Mouse (Mus musculus): Measurements from ENCODE around the gene Gm10203. TPM values are rescaled to one million over a fixed set of nuclear protein-coding genes. Genes with fewer than 3 reads are reported as not detected.

The Gm10203 gene
- polyA plus RNA-seq, 1 experiment from 2014 or later: not detected

- H3K4me2 ChIP-seq: no peak overlapping the region
- H3K4me1 ChIP-seq: peaks cover 8% of the 10 kb centered on the region; the same call in 1 of the 2 replicates
- H3K4me3 ChIP-seq: no peak overlapping the region
- H3K9ac ChIP-seq: no peak overlapping the region
- WGBS: 73% methylated on average over 2 of the region's 2 CpGs
- ATAC-seq (ENCODE audit: borderline replicate concordance, extremely low read depth, low FRiP score, low TSS enrichment): no peak
- H3K9me3 ChIP-seq: no peaks in the 10 kb centered on the region
- H3K27me3 ChIP-seq: no peaks in the 10 kb centered on the region
- H3K36me3 ChIP-seq: no peaks in the 10 kb centered on the region
- H3K27ac ChIP-seq: no peak overlapping the region
Measured at GRCm38 (mm10) chr6:149137936-149138335, 8.0 kb downstream of the Gm10203 start.

GRCm38 (mm10) chr6:149139011-149139410 is 9.0 kb downstream of the Gm10203 start:
- no peak overlapping the region for H3K9ac ChIP-seq
- no peaks in the 10 kb centered on the region for H3K9me3 ChIP-seq
- H3K27me3 ChIP-seq: no peaks in the 10 kb centered on the region
- WGBS: 88% methylated on average over 3 of the region's 3 CpGs
- H3K36me3 ChIP-seq: 0 out of 2 replicates have a peak, but pooled peaks cover under 1% of the 10 kb centered on the region
- no peak overlapping the region for H3K4me3 ChIP-seq
- no peak for ATAC-seq (ENCODE audit: borderline replicate concordance, extremely low read depth, low FRiP score, low TSS enrichment)
- no peak overlapping the region for H3K27ac ChIP-seq
- H3K4me2 ChIP-seq: no peak overlapping the region
- H3K4me1 ChIP-seq: peaks cover 8% of the 10 kb centered on the region; the same call in 1 of the 2 replicates

GRCm38 (mm10) chr6:149139471-149139870 is 9.5 kb downstream of the Gm10203 start, which contains the start of gene Etfbkmt:
TSS of gene Etfbkmt (plus strand) at chr6:149139849.
- H3K27me3 ChIP-seq: no peaks in the 10 kb centered on the region
- H3K9me3 ChIP-seq: no peaks in the 10 kb centered on the region
- no peak within 1 kb of the TSS for H3K9ac ChIP-seq
- 0 out of 2 replicates have a peak, but pooled peaks cover 5% of the 10 kb centered on the region for H3K36me3 ChIP-seq
- 70% methylated on average over 1 of the region's 1 CpGs for WGBS
- no peak for ATAC-seq (ENCODE audit: borderline replicate concordance, extremely low read depth, low FRiP score, low TSS enrichment)
- H3K27ac ChIP-seq: no peak within 1 kb of the TSS
- no peak within 1 kb of the TSS for H3K4me2 ChIP-seq
- no peak within 1 kb of the TSS for H3K4me3 ChIP-seq
- H3K4me1 ChIP-seq: peaks cover 8% of the 10 kb centered on the region; the same call in 1 of the 2 replicates

- peak overlapping the region; percentile 63 for H3K4me2 ChIP-seq
Measured at GRCm38 (mm10) chr6:149141393-149142173, 11.6 kb downstream of the Gm10203 start.

GRCm38 (mm10) chr6:149145143-149145542 is 15.2 kb downstream of the Gm10203 start:
- WGBS: 95% methylated on average over 1 of the region's 1 CpGs
- no peak overlapping the region for H3K9ac ChIP-seq
- H3K27ac ChIP-seq: no peak overlapping the region
- ATAC-seq (ENCODE audit: borderline replicate concordance, extremely low read depth, low FRiP score, low TSS enrichment): no peak
- H3K4me3 ChIP-seq: no peak overlapping the region
- H3K4me2 ChIP-seq: no peak overlapping the region
- H3K9me3 ChIP-seq: no peaks in the 10 kb centered on the region
- H3K4me1 ChIP-seq: peaks cover 8% of the 10 kb centered on the region; the same call in 1 of the 2 replicates
- peaks cover 14% of the 10 kb centered on the region for H3K36me3 ChIP-seq
- H3K27me3 ChIP-seq: no peaks in the 10 kb centered on the region

More at GRCm38 (mm10) chr6:149141393-149142173, 11.6 kb downstream of the Gm10203 start:
- peak; percentile 97 for ATAC-seq (ENCODE audit: borderline replicate concordance, extremely low read depth, low FRiP score, low TSS enrichment)
- peak overlapping the region; percentile 56 for H3K9ac ChIP-seq
- no peaks in the 10 kb centered on the region for H3K9me3 ChIP-seq
- 3% methylated on average over 36 of the region's 36 CpGs for WGBS
- peak overlapping the region; percentile 52 for H3K4me3 ChIP-seq
- H3K27ac ChIP-seq: peak overlapping the region; percentile 30; the same call in 1 of the 2 replicates
- H3K27me3 ChIP-seq: no peaks in the 10 kb centered on the region
- H3K36me3 ChIP-seq: peaks cover 14% of the 10 kb centered on the region
- peaks cover 8% of the 10 kb centered on the region; the same call in 1 of the 2 replicates for H3K4me1 ChIP-seq

GRCm38 (mm10) chr6:149148436-149149229 is 18.7 kb downstream of the Gm10203 start:
- 68% methylated on average over 7 of the region's 7 CpGs for WGBS
- Histone ChIP-seq H3K27ac (no peak overlapping the region), H3K36me3 (peaks cover 18% of the 10 kb centered on the region), H3K4me1 (peaks cover under 1% of the 10 kb centered on the region; the same call in 1 of the 2 replicates), H3K4me2 (no peak overlapping the region), H3K4me3 (no peak overlapping the region), H3K27me3 (no peaks in the 10 kb centered on the region), H3K9ac (no peak overlapping the region), H3K9me3 (no peaks in the 10 kb centered on the region)
- no peak for ATAC-seq (ENCODE audit: borderline replicate concordance, extremely low read depth, low FRiP score, low TSS enrichment)

- H3K9me3 ChIP-seq: no peaks in the 10 kb centered on the region
- peaks cover 18% of the 10 kb centered on the region for H3K4me1 ChIP-seq
- no peak overlapping the region for H3K27ac ChIP-seq
- 94% methylated on average over 2 of the region's 2 CpGs for WGBS
- peaks cover 8% of the 10 kb centered on the region; the same call in 1 of the 2 replicates for H3K36me3 ChIP-seq
- H3K4me2 ChIP-seq: no peak overlapping the region
- no peak for ATAC-seq (ENCODE audit: borderline replicate concordance, extremely low read depth, low FRiP score, low TSS enrichment)
- H3K4me3 ChIP-seq: no peak overlapping the region
- H3K9ac ChIP-seq: no peak overlapping the region
- no peaks in the 10 kb centered on the region for H3K27me3 ChIP-seq
Measured at GRCm38 (mm10) chr6:149152119-149152518, 22.1 kb downstream of the Gm10203 start.

GRCm38 (mm10) chr6:149153473-149154115 is 23.6 kb downstream of the Gm10203 start:
- H3K27ac ChIP-seq: no peak overlapping the region
- H3K4me2 ChIP-seq: no peak overlapping the region
- WGBS: 31% methylated on average over 6 of the region's 6 CpGs
- H3K9me3 ChIP-seq: no peaks in the 10 kb centered on the region
- no peak overlapping the region for H3K4me3 ChIP-seq
- peaks cover 8% of the 10 kb centered on the region; the same call in 1 of the 2 replicates for H3K36me3 ChIP-seq
- H3K4me1 ChIP-seq: peaks cover 18% of the 10 kb centered on the region
- H3K9ac ChIP-seq: no peak overlapping the region
- ATAC-seq (ENCODE audit: borderline replicate concordance, extremely low read depth, low FRiP score, low TSS enrichment): 0 out of 2 replicates have a peak, but pooled peaks have one; percentile 23
- H3K27me3 ChIP-seq: no peaks in the 10 kb centered on the region

- peaks cover 8% of the 10 kb centered on the region; the same call in 1 of the 2 replicates for H3K36me3 ChIP-seq
- 0 out of 2 replicates have a peak, but pooled peaks have one; percentile 31 for ATAC-seq (ENCODE audit: borderline replicate concordance, extremely low read depth, low FRiP score, low TSS enrichment)
- no peak overlapping the region for H3K4me3 ChIP-seq
- H3K9ac ChIP-seq: no peak overlapping the region
- WGBS: 7% methylated on average over 8 of the region's 8 CpGs
- no peak overlapping the region for H3K4me2 ChIP-seq
- H3K4me1 ChIP-seq: peaks cover 18% of the 10 kb centered on the region
- H3K27me3 ChIP-seq: no peaks in the 10 kb centered on the region
- no peaks in the 10 kb centered on the region for H3K9me3 ChIP-seq
- peak overlapping the region; percentile 61; the same call in 1 of the 2 replicates for H3K27ac ChIP-seq
Measured at GRCm38 (mm10) chr6:149154116-149155030, 24.4 kb downstream of the Gm10203 start.

- H3K4me1 ChIP-seq: peaks cover 18% of the 10 kb centered on the region
- no peaks in the 10 kb centered on the region for H3K9me3 ChIP-seq
- H3K9ac ChIP-seq: no peak overlapping the region
- H3K4me2 ChIP-seq: no peak overlapping the region
- H3K27me3 ChIP-seq: no peaks in the 10 kb centered on the region
- WGBS: 33% methylated on average over 3 of the region's 3 CpGs
- H3K27ac ChIP-seq: peak overlapping the region; percentile 61
- peaks cover 8% of the 10 kb centered on the region; the same call in 1 of the 2 replicates for H3K36me3 ChIP-seq
- no peak overlapping the region for H3K4me3 ChIP-seq
- no peak for ATAC-seq (ENCODE audit: borderline replicate concordance, extremely low read depth, low FRiP score, low TSS enrichment)
Measured at GRCm38 (mm10) chr6:149155031-149155841, 25.3 kb downstream of the Gm10203 start.
